Mouse (Mus musculus) c-Kit-positive CD71-positive TER-119-negative erythroid progenitor cells, embryonic 14.5 days (primary cell): ENCODE data around the gene Sprr2h.

ENCODE experiments used
- DNase-seq: peaks from one replicate; pipeline ENCODE4 v3.0.0-alpha.2; 2013; ENCODE audit warnings: low read depth

Sprr2h gene

DNA sequence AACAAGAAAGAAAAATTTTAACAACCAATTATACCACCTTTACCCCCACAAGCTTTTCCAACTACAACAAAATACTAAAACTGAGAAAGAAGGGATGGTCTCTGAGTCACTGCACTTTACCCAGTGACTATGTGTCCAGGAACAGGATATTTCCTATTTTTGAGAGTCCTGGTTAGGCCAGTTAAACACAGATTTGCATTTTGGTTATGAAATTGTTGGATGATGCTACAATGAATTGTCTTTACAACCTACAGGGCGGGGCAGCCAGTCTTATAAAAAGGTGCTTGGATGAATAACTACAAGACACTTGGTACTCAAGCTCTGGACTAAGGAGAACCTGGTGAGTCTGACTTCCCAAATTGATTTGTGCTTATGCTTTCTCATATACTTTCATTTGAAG, at the start of gene Sprr2h:
Gene Sprr2h, plus strand, starts transcription at position 301 of the 400 bp plus-strand sequence.
- no peak for DNase-seq

DNA sequence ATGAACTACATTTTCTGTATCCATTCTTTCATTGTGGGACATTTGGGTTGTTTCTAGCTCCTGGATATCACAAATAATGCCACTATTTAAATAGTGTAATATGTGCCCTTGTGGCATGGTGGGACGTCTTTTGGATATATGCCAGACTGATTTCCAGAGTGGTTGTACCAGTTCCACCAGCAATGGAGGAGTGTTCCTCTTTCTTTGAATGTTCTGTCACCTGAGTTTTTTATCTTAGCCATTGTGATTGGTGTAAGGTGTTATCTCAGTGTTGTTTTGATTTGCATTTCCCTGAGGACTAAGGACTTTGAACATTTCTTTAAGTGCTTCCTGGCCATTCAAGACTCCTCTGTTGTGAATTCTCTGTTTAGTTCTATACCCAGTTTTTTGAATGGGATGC, 49.2 kb upstream of the Sprr2h start:
- DNase-seq, result no peak

DNA sequence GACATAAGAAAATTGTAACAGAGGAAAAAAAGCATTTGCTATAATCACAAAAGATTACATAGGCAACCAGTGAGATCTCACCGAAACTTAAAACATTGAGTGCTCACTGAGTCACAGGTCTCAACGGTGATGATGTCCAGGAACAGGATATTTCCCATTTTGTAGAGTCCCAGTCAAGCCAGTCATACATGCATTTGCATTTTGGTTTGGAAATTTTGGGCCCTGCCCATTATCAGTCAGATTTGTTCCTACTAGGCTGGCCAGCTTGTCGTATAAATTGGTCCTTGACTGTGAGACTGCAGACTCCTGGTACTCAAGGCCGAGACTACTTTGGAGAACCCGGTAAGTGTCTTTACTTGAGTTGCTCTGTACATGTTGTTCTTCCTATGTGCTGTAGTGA, 46.6 kb upstream of the Sprr2h start, which contains the start of gene Sprr2d:
Gene Sprr2d, plus strand, starts transcription at position 301 of the 400 bp plus-strand sequence.
- DNase-seq, result no peak

DNA sequence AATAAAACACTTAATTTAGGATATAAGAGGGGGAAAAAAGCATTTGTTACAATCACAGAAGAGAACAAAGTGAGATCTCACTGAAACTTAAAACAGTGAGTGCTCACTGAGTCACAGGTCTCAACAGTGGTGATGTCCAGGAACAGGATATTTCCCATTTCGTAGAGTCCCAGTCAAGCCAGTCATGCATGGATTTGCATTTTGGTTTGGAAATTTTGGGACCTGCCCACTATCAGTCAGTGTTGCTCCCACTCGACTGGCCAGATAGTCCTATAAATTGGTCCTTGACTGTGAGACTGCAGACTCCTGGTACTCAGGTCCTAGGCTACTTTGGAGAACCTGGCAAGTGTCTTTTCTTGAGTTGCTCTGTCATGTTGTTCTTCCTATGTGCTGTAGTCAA, 33.6 kb upstream of the Sprr2h start, which contains the start of gene Sprr2e:
Gene Sprr2e, plus strand, starts transcription at position 301 of the 400 bp plus-strand sequence.
- no peak for DNase-seq

DNA sequence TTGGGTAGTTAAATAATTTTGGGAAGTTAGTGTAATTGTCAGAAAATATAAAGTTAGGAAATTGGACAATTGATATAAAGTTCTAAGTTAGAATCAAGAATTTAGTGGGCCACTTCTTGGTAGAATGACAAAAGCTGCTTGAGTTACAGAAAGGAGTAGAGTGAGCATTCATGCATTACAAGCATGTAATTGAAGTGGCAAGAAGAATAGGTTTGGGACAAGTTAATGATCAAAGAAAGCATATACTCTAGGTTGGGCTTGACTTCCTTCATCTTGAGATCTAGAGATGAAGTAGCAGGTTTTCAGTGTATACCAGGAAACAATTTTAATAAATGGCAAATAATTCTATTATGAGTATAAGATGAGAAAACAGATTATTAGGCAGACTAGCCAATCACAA, 23.9 kb upstream of the Sprr2h start:
- DNase-seq, result no peak

DNA sequence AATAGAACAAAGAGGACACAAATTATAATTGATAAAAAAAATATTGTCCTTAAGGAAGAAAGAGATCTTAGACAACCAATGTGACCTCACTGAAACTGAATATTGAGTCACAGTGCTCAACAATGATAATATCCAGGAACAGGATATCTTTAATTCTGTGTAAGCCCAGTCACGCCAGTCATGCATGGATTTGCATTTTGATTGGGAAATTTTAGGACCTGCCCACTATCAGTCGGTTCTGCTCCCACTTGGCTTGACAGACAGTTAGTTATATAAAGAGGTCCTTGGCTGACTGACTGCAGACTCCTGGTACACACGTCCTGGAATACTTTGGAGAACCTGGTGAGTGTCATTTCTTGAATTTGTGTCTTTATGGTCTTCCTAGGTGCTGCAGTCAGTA, 20.6 kb upstream of the Sprr2h start, which contains the start of gene Sprr2f:
Gene Sprr2f, plus strand, starts transcription at position 301 of the 400 bp plus-strand sequence.
- DNase-seq, result no peak

DNA sequence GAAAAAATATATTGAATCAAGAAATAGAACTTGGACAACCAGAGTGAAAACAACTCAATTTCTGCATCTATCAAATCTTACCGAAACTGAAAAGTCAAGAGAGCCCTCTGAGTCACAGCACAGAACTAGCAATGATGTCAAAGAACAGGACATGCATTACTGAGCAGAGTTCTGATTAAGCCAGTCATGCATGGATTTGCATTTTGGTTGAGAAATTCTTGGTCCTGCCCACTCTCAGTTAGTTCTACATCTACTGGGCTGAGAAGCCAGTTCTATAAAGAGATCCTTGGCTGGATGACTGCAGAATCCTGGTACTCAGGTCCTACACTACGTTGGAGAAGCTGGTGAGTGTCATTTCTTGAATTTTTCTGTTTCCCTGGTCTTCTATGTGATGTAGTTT, 11.9 kb upstream of the Sprr2h start:
- no peak for DNase-seq

DNA sequence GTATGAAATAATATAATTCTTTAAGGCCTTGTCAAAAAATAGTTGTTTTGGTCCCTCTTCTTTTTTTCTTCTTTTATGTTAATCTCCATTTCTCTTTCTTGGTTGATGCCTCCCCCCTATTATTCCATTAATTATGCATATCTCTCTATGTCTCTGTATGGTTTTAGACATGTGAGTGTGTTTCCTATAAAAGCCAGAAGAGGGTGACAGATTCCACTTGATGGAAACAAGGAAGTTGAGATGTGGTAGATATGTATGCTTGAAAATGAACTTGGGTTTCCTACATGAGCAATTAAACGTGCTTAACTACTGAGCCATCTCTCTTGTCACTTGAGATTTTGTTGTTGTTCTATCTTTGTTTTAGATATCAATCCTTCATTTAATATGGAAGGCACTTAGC, 8.8 kb downstream of the Sprr2h start:
- no peak for DNase-seq

DNA sequence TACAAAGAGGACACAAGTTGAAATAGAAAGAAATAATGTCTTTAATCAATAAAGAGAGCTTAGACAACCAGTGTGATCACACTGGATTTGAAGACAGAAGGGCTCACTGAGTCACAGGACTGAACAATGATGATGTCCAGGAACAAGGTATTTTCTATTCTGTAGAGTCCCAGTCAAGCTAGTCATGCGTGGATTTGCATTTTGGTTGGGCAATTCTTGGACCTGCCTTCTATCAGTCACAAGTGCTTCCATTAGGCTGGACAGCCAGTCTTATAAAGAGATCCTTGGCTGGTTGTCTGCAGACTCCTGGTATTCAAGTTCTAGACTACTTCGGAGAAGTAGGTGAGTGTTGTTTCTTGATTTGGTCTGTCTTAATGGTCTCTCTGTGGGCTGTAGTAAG, 22.2 kb downstream of the Sprr2h start, which contains the start of gene Sprr2i:
Gene Sprr2i, plus strand, starts transcription at position 301 of the 400 bp plus-strand sequence.
- no peak for DNase-seq

DNA sequence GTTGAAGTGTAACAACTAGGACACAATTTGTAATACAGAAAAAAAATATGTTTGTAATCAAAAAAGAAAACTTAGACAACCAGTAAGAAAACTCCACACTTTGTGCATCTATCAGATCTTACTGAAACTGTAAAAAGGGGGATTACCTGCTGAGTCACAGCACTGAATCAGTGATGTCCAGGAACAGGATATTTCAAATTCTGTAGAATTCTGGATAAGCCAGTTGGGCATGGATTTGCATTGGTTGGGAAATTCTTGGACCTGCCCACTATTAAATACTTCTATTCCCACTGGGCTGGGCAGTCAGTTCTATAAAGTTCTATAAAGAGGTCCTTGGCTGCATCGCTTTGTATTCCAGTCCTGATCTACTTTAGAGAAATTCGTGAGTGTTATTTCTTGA, 32.3 kb downstream of the Sprr2h start, which contains the start of gene Sprr2j-ps:
Gene Sprr2j-ps, plus strand, starts transcription at position 301 of the 400 bp plus-strand sequence.
- DNase-seq, result no peak

DNA sequence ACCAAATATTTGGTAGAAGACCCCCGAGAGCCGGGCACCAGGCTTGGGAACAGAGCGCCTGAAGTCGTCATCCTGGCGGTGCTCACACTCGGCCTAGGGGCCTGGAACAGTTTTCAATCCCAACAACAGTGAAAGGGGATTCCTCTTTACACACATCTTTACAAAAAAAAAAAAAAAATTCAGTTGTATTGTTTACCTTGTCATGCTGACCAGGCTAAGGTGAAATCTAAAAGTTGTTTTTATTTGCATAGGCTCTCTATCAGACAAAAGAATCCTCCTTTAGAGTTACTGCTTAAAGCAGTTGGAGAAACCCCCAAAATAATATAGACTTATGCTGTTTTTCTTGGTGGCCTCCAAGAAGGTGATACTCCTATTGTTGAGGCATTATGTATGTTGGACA, 43.8 kb downstream of the Sprr2h start, which contains the start of gene Gm9774:
Gene Gm9774, minus strand, starts transcription at position 101 of the 400 bp plus-strand sequence.
- DNase-seq, result no peak

DNA sequence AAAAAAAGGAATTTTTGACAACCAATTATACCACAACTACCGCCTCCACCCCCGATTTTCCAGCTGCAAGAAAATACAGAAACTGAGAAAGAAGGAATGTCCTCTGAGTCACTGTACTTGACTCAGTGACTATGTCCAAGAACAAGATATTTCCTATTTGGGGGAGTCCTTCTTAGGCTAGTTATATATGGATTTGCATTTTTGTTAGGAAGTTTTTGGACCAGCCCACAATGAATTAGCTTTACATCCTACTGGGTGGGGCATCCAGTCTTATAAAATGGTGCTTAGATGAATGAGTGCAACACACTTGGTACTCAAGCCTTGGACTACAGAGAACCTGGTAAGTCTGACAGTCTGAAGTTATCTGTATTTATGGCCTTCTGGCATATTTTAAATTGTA, 46.8 kb downstream of the Sprr2h start, which contains the start of gene Sprr2k:
Gene Sprr2k, plus strand, starts transcription at position 301 of the 400 bp plus-strand sequence.
- no peak for DNase-seq
